ENCODE assay signal across 8 mouse cellular contexts in genomic region chr15:7809841-7810391, GRCm38 (mm10). TPM values are rescaled to one million over a fixed set of nuclear protein-coding genes. Genes with fewer than 3 reads are reported as not detected.
DNase-seq lines count a peak whose midpoint lies in the region; ATAC-seq and TF ChIP-seq lines count a peak whose summit lies in the region.

No protein-coding gene starts in this region.

- peaks cover 43% of the 10 kb centered on the region for H3K4me1 ChIP-seq in E14TG2a.4 (replicated peaks; ENCODE audit: low read depth, low read length)
- peaks cover 38% of the 10 kb centered on the region for H3K4me1 ChIP-seq in forebrain, embryonic 13.5 days
- peaks cover 18% of the 10 kb centered on the region for H3K4me1 ChIP-seq in olfactory bulb, adult 2 months (ENCODE audit: control insufficient read depth, insufficient read depth, low read length)

- H3K4me3 ChIP-seq in gastrocnemius, adult 2 months: peak overlapping the region; percentile 77
- peak overlapping the region; percentile 76 for H3K4me3 ChIP-seq in E14TG2a.4 (replicated peaks; ENCODE audit: low read length)
- peak overlapping the region; percentile 50 for H3K4me3 ChIP-seq in forebrain, embryonic 13.5 days
- H3K4me3 ChIP-seq in olfactory bulb, adult 2 months (ENCODE audit: insufficient read depth, low read depth, low read length): peak overlapping the region; percentile 49

- peak overlapping the region; percentile 94 for H3K4me2 ChIP-seq in forebrain, embryonic 13.5 days

- H3K27ac ChIP-seq in gastrocnemius, adult 2 months: peak overlapping the region; percentile 48; the same call in 1 of the 2 replicates
- H3K27ac ChIP-seq in forebrain, embryonic 13.5 days: no peak overlapping the region
- H3K27ac ChIP-seq in olfactory bulb, adult 2 months (ENCODE audit: insufficient read depth, low read depth, low read length): no peak overlapping the region

- peak overlapping the region; percentile 56 for H3K9ac ChIP-seq in forebrain, embryonic 13.5 days

- TF ChIP-seq POLR2A in olfactory bulb, adult 2 months (IDR thresholded peaks at IDR 0.05; ENCODE audit: insufficient read depth, low read depth, low read length): no peak

- under 1% methylated on average over 29 of the region's 32 CpGs for WGBS in forebrain, embryonic 13.5 days
- 1% methylated on average over 32 of the region's 32 CpGs for WGBS in olfactory bulb, adult 2 months

- no peaks in the 10 kb centered on the region for H3K9me3 ChIP-seq in E14TG2a.4 (ENCODE audit: low read length)
- no peaks in the 10 kb centered on the region for H3K9me3 ChIP-seq in forebrain, embryonic 13.5 days (replicated peaks)

- TF ChIP-seq CTCF in gastrocnemius, adult 2 months (IDR thresholded peaks at IDR 0.05): peak; percentile 10; the same call in 1 of the 2 replicates
- no peak for TF ChIP-seq CTCF in E14TG2a.4 (conservative IDR thresholded peaks at IDR 0.05; ENCODE audit: low read length)
- no peak for TF ChIP-seq CTCF in olfactory bulb, adult 2 months (IDR thresholded peaks at IDR 0.05; ENCODE audit: insufficient read depth, low read depth, low read length)

- no peak for ATAC-seq in forebrain, embryonic 13.5 days

- peaks cover 93% of the 10 kb centered on the region for H3K27me3 ChIP-seq in E14TG2a.4 (ENCODE audit: insufficient read depth, low read length)
- peaks cover 93% of the 10 kb centered on the region for H3K27me3 ChIP-seq in forebrain, embryonic 13.5 days

- peak; percentile 26 for DNase-seq in gastrocnemius, adult 2 months
- DNase-seq in gastrocnemius, adult 18-20 months (ENCODE audit: low spot score): no peak
- peak; percentile 16 for DNase-seq in liver
- DNase-seq in natural killer cell, adult 2 months (ENCODE audit: low spot score in 2 of 2): no peak
- DNase-seq in frontal cortex, adult 2 months (ENCODE audit: extremely low spot score in 1 of 2, low spot score in 1 of 2): no peak

- H3K36me3 ChIP-seq in E14TG2a.4 (ENCODE audit: insufficient read depth, low read length): no peaks in the 10 kb centered on the region
- H3K36me3 ChIP-seq in forebrain, embryonic 13.5 days (ENCODE audit: poor library complexity, severe bottlenecking): no peaks in the 10 kb centered on the region

- intact Hi-C loops in gastrocnemius, adult 2 months (cut with DNase I): loop anchor here (10.0 kb wide), 1 partner anchor 255 kb away; no protein-coding TSS in a partner anchor

RNA-seq across cellular contexts. Expression of gene Gdnf, which starts 0.7 kb away (rescaled TPM):
- under 1 TPM; 0.23 to 0.33 TPM for total RNA-seq in gastrocnemius, adult 2 months (2021)
- total RNA-seq in gastrocnemius, adult 18-20 months (2021): under 1 TPM; 0.34 to 0.64 TPM
- not detected in 2 replicates for polyA plus RNA-seq in forebrain, embryonic 13.5 days (2015; fragmentation: Nextera tagmentation; extraction: Ambion mirVana)
- not detected in 2 replicates for polyA plus RNA-seq in olfactory bulb, adult 2 months (2012; ENCODE audit: insufficient read depth, insufficient read length, low replicate concordance, missing spikeins)
- polyA plus RNA-seq in frontal cortex, adult 2 months (2012; rRNA removed): 0.58 and 0.86 TPM in 2 replicates

Comparison
In these comparisons a context has a peak if more than half of its experiments do, and no peak if none do; other contexts are left out.
1. DNase-seq: peak in gastrocnemius, adult 2 months (single experiment) and liver (single experiment); none in gastrocnemius, adult 18-20 months (single experiment), natural killer cell, adult 2 months (0 of 2) and frontal cortex, adult 2 months (0 of 2).
2. Peak in every context shown above with its lines, with median percentiles within 50 percentile points of each other: H3K4me3 ChIP-seq.